Mouse (Mus musculus) embryo, embryonic 11.5 days (tissue): ENCODE data around the gene Srebf2.
A peak's percentile ranks its signal among the peaks of the same experiment; 100 is the strongest.
"Not testable (repeated sequence)": the region's sequence is repeated elsewhere in the genome, so short reads cannot be mapped to it uniquely, and the experiment has no call there.

Source experiments
- DNase-seq: peaks from one replicate; pipeline ENCODE4 v3.0.0-alpha.2; 2012; ENCODE audit warnings: low read depth, low spot score

Gene Srebf2

GRCm38 (mm10) chr15:82223657-82224601 is 76.9 kb downstream of the Srebf2 start, which contains the start of gene Tnfrsf13c:
Tnfrsf13c (minus strand) TSS chr15:82224369.
- DNase-seq = no peak

GRCm38 (mm10) chr15:82224602-82225215 is 77.7 kb downstream of the Srebf2 start:
- DNase-seq = no peak

- DNase-seq = no peak
These were observed 78.8 kb downstream of the Srebf2 start for GRCm38 (mm10) chr15:82225769-82226168.

- no peak for DNase-seq
These were observed 82.6 kb downstream of the Srebf2 start for GRCm38 (mm10) chr15:82229542-82230045.

- DNase-seq = no peak
These were observed 83.2 kb downstream of the Srebf2 start for GRCm38 (mm10) chr15:82230098-82230611.

- no peak for DNase-seq
These were observed 84.1 kb downstream of the Srebf2 start for GRCm38 (mm10) chr15:82231100-82231499.

GRCm38 (mm10) chr15:82231591-82232378 is 84.8 kb downstream of the Srebf2 start:
- DNase-seq = no peak

GRCm38 (mm10) chr15:82232651-82233050 is 85.7 kb downstream of the Srebf2 start:
- DNase-seq = no peak

- DNase-seq = no peak
These were observed 88.7 kb downstream of the Srebf2 start for GRCm38 (mm10) chr15:82235661-82236060.

- peak; percentile 65 for DNase-seq
These were observed 89.6 kb downstream of the Srebf2 start for GRCm38 (mm10) chr15:82236565-82236964.

GRCm38 (mm10) chr15:82243311-82243710 is 96.3 kb downstream of the Srebf2 start:
- DNase-seq = no peak

- no peak for DNase-seq
These were observed 96.7 kb downstream of the Srebf2 start for GRCm38 (mm10) chr15:82243742-82244114.

GRCm38 (mm10) chr15:82244115-82244804 is 97.3 kb downstream of the Srebf2 start, which contains the start of gene Cenpm:
Cenpm (minus strand) TSS chr15:82244748.
- DNase-seq = peak; percentile 84

- not testable (repeated sequence) for DNase-seq
These were observed 97.8 kb downstream of the Srebf2 start for GRCm38 (mm10) chr15:82244805-82245161.

GRCm38 (mm10) chr15:82247131-82247776 is 100.3 kb downstream of the Srebf2 start:
- DNase-seq = no peak

- DNase-seq = no peak
These were observed 104.6 kb downstream of the Srebf2 start for GRCm38 (mm10) chr15:82251579-82251978.

- DNase-seq = no peak
These were observed 105.1 kb downstream of the Srebf2 start, which contains the start of gene 1500009C09Rik for GRCm38 (mm10) chr15:82252097-82252496. 1500009C09Rik (plus strand) TSS chr15:82252397.
